Mouse (Mus musculus) cerebellum, postnatal 14 days (tissue): ENCODE measurements around the gene Prrt1.
A peak's percentile ranks its signal among the peaks of the same experiment; 100 is the strongest.

ENCODE experiments used
- DNase-seq, 2 experiments: peaks; one replicate each; pipeline ENCODE4 v3.0.0; 2021; ENCODE audit warnings: mixed read lengths in 2 of 2

The Prrt1 gene

DNA sequence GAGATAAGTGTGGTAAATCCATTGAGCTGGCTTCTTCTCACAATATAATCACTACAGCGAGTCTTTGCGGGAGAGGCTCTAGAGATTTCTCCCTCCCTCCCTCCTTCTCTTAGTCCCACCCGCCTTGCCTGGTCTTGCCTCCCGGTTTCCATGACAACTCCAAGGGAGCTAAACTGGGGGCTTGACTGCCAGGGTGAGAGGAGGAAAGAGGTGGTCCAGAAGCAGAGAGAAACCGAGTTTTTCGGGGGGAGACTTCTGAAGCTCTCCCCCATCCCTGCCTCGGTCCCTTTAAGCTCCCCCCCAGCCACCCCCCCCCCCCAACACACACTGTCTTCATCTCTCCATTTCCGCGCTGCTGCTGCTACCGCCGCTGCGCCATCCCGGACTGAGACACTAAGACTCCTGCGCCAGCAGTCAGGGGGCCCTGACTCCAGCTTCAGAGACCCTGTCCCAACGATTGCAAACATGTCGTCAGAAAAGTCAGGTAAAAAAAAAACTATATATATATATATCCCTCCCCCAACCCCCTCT lies at the start of gene Prrt1:
TSS of gene Prrt1 (plus strand) at position 313 of the 531 bp plus-strand sequence.
- peak; percentile 61 to 74 for DNase-seq

DNA sequence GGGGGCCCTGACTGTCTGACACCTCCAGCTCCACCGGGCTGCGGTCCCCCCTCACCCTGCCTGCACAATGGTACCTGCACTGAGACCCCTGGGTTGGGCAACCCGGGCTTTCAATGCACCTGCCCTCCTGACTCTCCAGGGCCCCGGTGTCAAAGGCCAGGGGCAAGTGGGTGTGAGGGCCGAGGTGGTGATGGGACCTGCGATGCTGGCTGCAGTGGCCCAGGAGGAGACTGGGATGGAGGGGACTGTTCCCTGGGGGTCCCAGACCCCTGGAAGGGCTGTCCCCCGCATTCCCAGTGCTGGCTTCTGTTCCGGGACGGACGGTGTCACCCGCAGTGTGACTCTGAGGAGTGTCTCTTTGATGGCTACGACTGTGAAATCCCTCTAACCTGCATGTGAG lies 46.8 kb upstream of the Prrt1 start:
- DNase-seq = no peak

DNA sequence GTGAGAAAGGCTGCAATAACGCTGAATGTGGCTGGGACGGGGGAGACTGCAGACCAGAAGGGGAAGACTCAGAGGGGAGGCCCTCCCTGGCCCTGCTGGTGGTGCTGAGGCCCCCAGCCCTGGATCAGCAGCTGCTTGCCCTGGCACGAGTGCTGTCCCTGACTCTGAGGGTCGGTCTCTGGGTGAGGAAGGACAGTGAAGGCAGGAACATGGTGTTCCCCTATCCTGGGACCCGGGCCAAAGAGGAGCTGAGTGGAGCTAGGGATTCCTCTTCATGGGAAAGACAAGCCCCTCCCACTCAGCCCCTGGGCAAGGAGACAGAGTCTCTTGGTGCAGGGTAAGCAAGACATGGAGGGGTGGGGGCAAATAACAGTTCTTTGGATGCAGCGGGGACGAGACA lies 45.9 kb upstream of the Prrt1 start:
- peak in 1 of 2 experiments; percentile 49 for DNase-seq

DNA sequence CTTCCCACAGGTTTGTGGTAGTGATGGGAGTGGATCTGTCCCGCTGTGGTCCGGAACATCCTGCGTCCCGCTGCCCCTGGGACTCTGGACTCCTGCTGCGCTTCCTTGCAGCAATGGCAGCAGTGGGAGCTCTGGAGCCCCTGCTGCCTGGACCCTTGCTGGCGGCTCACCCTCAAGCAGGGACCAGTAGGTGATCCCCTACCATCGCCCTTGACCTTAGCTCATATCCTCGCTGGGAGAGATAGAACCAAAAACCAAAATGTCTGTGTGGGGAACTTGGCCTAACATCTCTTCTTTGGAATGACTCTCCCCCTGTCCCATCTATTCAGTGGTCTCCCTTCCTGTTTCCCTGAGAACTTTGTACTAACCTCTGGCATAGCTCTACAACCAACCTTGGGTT lies 45.5 kb upstream of the Prrt1 start:
- no peak for DNase-seq

DNA sequence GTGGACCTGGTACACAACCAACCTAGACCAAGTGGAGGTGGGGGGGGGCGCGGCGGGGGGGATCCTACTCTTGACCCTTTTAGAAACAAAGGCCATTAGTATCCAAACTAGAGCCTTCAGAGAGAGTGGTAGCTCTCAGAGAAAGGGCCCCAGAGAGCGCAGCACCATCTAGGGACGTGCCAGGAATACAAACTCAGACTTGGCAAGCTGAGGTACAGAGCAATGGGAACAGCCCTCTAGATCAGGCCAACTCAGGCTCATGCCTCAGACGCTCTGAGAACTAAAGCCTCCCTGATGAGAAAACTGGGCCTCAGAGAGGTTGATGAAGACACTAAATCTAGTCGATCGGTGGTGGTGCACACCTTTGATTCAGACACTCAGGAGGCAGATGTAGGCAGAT lies 44.2 kb upstream of the Prrt1 start:
- no peak for DNase-seq

DNA sequence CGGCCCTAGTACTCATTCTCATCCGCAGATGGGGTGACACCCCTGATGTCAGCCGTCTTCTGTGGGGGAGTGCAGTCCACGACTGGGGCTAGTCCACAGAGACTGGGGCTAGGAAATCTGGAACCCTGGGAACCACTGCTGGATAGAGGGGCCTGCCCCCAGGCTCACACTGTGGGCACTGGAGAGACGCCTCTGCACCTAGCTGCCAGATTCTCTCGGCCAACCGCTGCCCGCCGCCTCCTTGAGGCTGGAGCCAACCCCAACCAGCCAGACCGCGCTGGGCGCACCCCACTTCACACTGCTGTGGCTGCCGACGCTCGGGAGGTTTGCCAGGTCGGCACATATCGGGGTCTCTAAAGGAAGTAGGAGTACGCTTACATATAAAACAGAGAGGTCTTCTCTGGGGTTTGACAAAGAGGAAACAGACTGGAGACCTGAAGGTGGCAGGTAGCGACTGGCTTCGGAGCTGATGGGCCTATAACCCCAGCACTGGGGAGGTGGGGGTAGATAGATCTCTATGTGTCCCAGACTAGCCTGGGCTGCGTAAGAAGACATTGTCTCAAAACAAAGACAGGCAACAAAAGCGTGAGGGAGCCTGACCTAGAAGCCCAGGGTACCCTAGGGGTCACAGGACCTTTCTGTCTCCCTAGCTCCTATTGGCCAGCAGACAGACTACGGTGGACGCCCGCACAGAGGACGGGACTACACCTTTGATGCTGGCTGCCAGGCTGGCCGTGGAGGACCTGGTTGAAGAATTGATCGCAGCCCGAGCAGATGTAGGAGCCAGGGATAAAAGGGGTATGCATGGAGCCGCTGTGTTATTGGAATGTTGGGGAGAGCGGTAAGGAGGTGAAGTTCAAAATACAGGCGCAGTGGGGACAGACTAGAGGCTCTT lies 43.2 kb upstream of the Prrt1 start:
- DNase-seq = peak in 1 of 2 experiments; percentile 33

DNA sequence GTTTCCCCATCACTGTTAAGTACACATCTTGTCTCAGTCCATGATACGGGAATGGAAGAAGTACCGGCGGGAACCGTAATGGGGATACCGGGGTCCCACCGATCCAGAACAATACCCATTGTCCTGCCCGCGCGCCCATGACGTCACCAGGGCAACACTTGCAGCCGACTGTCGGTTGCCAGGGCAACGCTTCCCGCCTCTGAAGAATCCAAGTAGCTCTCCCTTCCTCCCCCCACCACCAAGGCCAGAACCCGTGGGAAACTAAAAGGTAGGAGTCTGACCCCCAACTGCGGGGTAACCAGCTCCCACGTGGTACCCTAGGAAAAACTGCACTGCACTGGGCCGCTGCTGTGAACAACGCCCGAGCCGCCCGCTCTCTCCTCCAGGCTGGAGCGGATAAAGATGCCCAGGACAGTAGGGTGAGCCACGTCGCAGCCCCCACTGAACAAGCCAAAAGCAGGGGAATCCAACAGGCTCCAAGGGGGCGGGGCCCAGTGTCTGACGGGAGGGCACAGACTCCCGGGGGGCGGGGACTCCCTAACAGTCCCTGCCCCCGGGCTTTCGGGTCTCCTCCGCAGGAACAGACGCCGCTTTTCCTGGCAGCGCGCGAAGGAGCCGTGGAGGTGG lies 42.4 kb upstream of the Prrt1 start:
- peak; percentile 87 to 90 for DNase-seq

DNA sequence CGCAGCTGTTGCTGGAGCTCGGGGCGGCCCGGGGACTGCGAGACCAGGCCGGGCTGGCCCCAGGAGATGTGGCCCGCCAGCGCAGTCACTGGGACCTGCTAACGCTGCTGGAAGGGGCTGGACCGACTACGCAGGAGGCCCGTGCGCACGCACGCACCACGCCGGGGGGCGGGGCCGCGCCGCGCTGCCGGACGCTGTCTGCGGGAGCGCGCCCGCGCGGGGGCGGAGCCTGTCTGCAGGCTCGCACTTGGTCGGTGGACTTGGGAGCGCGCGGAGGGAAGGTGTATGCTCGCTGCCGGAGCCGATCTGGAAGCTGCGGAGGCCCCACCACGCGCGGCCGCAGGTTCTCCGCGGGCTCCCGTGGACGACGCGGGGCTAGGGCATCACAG lies 41.9 kb upstream of the Prrt1 start:
- peak; percentile 97 to 99 for DNase-seq

DNA sequence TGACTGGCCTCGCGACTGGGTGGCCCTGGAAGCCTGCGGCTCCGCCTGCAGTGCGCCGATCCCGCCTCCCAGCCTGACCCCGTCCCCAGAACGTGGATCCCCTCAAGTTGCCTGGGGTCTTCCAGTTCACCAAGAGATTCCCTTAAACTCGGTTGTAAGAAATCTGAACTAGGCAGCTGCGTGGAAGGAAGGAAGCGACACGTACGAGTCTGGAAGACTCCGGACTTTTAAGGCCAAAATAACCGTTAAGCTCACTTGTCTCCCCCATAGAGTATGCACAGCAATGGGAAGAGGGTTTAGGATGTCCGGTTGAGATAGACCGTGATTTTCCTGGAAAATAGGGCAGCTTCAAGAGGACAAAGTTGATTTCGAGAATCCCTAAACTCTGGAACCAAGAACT lies 41.5 kb upstream of the Prrt1 start:
- no peak for DNase-seq

DNA sequence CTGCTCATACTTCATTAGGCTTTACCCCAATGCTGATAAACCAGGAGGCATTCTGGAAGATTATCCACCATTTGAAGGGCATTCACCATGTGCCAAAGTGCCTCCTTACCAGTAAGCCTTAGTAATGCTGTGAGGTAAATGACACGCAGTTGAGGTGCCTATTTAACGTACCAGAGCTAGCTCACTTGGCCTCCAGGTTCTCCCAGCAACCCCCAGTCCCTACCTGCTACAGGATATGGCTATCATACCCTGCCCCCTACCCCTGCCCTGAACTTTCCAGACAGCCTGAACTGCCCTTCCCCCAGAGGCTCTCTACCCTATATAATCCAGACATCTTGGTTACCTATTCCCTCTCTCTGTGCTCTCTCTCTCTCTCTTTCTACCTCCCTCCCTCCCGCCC lies 40.6 kb upstream of the Prrt1 start:
- DNase-seq = no peak

DNA sequence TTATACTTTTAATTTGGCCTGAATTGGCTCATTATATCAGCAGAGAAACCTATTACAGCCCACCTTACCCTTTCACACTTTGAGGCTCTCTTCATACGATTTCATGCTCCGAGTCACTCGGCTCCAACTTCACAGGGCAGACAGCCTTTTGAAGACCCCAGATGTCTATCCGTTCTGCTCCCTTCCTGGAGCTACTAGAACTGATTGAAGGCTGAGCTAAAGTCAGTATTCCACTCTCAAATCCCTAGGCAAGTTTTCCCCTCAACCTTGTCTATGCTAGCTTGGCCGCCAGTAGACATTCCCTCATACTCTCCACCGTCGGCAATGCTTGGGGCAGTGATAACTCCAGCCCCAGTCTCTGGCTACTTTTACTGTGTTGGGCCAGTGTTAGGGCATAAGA lies 40.1 kb upstream of the Prrt1 start:
- no peak for DNase-seq

DNA sequence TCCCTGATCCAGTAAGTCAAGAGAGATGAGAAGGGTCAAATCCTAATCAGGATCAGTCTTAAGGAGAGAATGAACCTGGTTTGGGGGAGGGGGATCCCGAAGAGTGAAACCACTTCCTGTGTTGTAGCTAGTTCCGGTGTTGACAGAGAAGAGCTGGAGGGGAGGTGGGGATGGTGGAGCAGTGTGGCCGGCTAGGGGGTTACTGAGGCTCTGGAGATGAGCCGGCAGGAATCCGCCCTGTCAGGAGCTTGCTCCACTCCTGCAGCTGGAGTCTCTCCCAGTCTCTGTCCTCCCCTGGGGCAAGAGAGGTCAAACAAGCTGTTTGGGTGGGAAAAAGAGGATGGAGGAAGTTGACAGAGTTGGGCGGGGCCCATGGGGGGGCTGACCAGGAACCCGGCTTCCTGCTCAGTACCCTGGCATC lies 39.6 kb upstream of the Prrt1 start, which contains the start of gene Gpsm3:
TSS of gene Gpsm3 (plus strand) at position 126 of the 421 bp plus-strand sequence.
- DNase-seq = no peak

DNA sequence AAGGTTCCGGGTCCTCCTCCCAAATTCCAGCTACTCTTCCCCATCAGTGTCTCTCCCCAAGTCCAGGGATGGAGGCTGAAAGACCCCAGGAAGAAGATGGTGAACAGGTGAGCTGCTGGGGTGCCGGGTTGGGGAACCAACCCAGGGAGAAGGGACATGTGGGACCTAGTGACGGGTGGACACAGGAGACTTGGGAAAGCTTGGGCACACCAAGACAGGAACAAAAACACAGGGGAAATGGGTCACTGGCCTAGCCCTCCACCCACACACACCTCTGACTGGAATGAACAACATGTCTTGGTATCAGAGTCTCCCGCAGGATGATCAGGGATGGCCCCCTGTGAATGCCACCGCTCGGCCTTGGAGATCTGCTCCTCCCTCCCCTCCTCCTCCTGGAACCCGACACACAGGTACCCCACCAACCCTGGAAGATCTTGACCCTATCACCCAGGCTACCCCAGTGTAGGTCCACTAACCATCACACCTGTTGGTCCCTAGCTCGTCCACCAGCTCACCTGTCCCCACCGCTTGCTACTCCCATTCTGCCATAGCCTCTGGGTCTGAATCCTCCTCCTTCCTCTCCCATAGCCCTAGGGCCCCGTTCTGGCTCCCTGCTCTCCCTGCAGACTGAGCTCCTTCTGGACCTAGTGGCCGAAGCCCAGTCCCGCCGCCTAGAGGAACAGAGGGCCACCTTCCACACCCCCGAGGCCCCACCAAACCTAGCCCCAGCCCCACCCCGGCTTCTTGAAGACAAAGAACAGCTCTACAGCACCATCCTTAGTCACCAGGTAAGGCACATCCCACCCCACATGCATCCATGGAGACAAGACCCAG lies 39.0 kb upstream of the Prrt1 start:
- no peak for DNase-seq

DNA sequence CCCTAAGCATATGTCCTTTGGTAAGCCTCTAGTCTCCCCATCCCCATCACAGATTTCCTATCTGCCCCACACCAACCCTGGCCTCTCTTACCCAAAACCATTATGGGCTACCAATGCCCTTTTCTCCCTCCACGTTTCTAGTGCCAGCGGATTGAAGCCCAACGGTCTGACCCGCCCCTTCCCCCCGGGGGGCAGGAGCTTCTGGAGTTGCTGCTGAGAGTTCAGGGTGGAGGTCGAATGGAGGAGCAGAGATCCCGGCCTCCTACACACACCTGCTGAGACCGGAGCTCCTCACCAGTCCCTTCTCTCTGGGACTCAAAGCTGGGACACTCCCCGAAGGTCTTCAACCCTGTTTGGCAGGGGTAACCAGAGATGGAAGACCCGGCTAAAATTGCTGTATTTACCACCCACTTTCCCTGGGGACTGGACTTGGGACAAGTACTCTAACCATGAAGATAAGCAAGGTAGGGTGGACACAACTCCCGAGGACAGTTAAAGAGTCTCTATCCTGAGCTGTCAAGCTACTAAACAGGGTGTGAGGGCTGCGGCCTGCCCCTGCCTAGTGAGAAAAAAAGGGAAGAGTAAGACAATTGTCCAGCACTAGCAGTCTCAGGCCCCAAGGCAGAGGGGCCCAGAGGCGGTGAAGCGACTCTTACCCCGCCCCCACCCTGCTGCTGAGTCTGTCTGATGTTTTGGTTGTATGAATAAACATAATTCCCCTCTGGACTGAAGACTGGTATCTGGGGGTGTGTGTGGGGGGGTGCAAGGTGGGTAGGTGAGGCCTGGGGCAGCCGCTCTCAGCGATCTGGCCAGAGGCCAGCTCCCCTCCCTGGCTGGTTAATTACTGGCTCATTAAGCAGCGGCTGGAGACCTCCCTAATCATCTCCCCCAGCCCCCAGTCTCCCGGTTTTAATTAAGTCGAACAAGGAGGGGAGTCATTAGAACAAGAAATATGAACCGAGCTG lies 38.0 kb upstream of the Prrt1 start, which contains the start of gene Pbx2:
TSS of gene Pbx2 (plus strand) at position 238 of the 965 bp plus-strand sequence.
- no peak for DNase-seq

DNA sequence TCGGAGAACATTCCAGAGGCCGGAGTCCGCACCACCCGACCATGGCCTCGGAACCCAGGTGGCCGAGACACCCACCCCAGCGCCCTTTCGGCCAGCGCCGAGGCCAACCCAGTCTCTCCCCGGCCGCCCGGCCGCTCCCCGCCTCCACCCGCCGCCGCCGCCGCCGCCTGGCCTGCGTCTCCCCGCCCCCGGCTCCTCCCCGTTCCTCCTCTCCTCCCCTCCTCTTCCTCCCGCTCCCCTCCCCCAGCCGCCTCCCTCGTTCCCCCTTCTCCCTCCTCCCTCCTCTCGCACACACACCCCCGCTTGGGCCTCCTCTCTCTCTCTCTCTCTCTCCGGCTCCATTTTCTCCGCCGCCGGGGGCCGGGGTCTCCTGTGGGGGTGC lies 37.3 kb upstream of the Prrt1 start:
- peak; percentile 92 to 95 for DNase-seq

DNA sequence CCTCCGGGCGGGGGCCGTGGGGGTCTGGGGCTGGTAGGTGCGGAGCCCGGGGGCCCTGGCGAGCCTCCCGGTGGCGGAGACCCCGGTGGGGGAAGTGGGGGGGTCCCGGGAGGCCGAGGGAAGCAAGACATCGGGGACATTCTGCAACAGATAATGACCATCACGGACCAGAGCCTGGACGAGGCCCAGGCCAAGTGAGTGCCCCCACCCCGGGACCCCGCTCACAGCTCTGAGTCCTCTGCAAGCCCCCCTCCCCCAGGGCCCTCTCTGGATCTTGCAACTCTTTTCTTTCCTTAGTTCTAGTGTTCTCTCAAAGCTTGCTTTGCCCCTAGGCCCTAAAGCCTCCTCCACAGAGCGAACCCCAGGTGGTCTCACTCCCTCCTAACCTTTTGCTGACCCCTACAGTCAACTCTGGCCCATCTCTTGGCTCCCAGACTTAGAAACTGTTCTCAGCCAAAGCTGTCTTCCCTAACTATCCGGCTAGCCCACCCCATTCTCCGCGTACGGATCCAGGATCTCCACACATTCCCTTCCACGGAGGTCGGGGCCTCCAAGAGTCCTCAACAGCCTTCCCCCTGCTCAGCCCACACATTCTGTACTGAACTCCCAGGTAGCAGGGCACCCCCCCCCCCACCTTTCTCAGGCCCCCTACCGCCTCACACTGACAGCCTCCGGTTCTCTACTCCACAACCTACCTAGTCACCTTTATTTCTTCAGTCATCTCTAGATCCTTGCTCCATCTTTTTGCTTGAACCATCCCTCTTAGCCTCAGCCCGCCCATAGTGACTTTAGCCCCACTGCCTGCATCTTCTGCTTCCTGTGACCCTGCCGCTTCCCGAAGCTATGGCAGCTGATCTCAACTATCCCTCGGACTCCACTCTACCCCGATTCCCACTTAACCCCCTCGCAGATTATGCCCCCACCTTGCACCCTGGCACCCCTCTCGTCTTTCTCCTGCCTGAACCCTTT lies 36.5 kb upstream of the Prrt1 start:
- peak; percentile 66 to 69 for DNase-seq

DNA sequence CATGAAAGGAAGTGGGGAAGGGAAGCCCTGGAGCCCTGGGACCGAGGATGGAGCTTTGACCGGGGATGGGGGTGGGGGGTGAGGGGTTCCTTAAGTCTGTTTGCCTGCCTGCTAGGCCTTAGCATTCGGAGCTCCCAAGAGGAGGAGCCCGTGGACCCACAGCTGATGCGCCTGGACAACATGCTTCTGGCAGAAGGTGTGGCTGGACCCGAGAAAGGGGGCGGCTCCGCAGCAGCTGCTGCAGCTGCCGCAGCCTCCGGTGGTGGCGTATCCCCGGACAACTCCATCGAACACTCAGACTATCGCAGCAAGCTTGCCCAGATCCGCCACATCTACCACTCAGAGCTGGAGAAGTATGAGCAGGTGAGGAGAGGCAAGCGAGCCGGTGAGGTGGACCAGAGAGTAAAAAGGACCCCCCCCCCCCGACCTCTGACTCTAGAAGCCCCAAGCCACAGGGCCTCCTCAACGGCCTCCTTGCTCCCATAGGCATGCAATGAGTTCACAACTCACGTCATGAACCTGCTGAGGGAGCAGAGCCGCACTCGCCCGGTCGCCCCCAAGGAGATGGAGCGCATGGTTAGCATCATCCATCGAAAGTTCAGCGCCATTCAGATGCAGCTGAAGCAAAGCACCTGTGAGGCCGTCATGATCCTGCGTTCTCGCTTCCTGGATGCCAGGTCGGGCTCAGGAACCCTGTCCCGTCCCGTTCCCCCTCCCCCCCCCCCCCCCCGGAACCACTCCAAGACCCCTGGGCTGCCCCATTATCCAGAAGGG lies 35.4 kb upstream of the Prrt1 start:
- no peak for DNase-seq

DNA sequence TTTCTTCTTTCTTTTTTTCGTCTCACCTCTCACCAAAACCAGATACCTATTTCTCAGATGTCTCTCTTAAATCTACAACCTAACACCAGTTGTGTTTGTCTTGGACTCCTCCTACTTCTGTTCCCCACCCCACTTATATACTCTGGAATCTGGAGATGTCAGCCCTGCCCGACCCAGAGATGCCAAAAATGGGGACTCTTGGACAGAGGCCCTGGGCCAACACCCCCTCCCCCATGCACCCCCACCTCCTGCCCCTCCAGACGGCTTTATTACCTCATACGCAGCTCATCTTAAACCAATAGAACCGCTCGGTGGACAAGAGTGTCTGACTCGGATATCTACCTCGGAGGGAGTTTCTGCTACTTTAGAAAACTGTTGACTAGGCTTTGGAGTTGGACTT lies 33.2 kb upstream of the Prrt1 start:
- DNase-seq = no peak

DNA sequence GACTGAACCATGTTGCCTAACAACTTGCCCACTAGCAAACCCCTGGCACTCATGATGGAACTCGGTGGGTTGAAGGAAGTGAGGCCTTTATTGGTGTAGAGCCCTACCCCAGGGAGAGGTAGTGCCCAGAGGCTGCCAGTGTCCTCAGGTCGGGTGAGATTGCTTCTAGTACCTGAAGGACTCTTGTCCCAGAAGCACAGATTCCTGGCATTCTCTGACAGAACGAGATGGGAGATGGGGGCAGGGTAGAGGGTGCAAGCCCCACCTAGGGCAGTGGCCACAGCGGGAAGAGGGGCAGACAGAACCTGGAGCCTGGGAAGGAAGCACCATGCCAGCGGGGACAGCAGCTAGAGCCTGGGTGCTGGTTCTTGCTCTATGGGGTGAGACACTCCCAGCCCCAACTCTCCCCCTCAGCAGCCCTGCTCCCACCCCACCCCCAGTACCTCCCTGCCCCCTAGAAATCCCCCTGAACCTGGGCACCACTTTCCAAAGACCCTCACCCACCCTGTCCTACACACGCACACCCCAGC lies 31.7 kb upstream of the Prrt1 start, which contains the start of gene Ager:
TSS of gene Ager (plus strand) at position 297 of the 530 bp plus-strand sequence.
- DNase-seq = no peak
